Mouse (Mus musculus) G1E (cell line): ENCODE results near the gene Kif22.

ENCODE experiments used
- CTCF ChIP-seq: IDR thresholded peaks from 2 replicates; pipeline ENCODE4 v1.5.1; 2012; ENCODE audit warnings: low read depth, low read length, inconsistent platforms, mixed read lengths
- GATA1 ChIP-seq: IDR thresholded peaks from 2 replicates; pipeline ENCODE4 v1.6.1; 2012; ENCODE audit warnings: borderline replicate concordance, low read length, inconsistent platforms, mixed read lengths
- POLR2AphosphoS5 ChIP-seq: IDR thresholded peaks from 2 replicates; pipeline ENCODE4 v1.6.1; 2012; ENCODE audit warnings: low read depth, low read length, inconsistent platforms; ENCODE audit not compliant: insufficient replicate concordance
- TAL1 ChIP-seq: conservative IDR thresholded peaks from 2 replicates; pipeline ENCODE4 v1.6.1; 2012; ENCODE audit warnings: low read depth, low read length, inconsistent platforms, mixed read lengths

- TF ChIP-seq CTCF (no peak), TAL1 (no peak), GATA1 (no peak), POLR2AphosphoS5 (no peak)
Measured at GRCm38 (mm10) chr7:127011717-127012116, 30.6 kb downstream of the Kif22 start.
